Mouse (Mus musculus) layer of hippocampus, adult 11-12 months (tissue): Measurements from ENCODE around the gene Rph3al.

Source experiments
- DNase-seq: peaks from one replicate; pipeline ENCODE4 v3.0.0; 2022; ENCODE audit warnings: low spot score

Gene Rph3al

DNA sequence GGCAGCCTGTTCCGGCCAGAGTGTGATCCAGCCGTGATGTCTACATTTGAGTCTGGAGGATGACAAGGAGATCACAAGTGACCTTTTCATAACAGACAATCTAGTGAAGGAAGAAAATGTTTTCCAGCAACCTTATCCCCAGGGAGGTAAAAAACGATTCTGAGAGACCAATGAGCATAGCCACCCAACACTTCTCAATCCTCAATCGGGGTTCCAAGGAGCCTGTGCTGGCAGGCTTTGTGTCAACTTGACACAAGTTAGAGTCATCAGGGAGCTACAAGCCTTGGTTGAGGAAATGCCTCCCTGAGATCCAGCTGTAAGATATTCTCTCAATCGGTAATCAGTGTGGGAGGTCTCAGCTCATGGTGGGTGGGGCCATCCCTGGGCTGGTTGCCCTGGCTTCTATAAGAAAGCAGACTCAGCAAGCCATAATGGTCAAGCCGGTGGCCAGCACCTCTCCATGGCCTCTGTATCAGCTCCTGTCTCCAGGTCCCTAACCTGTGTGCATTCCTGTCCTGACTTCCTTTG, at the start of gene Rph3al:
Gene Rph3al (minus strand): TSS at position 51 of the 528 bp plus-strand sequence.
- DNase-seq, result no peak

- DNase-seq, result peak; percentile 44
These were observed 47.7 kb upstream of the Rph3al start for GRCm38 (mm10) chr11:75985948-75986347.

DNA sequence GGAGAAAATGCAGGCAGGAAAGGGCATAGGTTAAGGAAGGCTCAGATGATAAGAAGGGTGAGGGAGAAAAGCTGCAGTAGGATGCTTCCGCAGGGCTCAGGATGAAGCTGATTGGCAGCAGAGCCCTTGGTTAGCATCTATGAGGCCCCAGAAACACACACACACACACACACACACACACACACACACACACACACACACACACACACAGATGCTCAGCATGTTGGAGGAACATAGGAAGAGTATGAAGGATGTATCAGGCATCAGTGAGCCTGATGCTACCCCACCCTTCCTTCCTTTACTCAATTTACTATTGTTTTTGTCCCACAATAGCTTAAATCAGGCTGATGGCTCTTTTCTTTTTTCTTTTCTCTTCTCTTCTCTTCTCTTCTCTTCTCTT, 46.4 kb upstream of the Rph3al start:
- DNase-seq, result no peak

DNA sequence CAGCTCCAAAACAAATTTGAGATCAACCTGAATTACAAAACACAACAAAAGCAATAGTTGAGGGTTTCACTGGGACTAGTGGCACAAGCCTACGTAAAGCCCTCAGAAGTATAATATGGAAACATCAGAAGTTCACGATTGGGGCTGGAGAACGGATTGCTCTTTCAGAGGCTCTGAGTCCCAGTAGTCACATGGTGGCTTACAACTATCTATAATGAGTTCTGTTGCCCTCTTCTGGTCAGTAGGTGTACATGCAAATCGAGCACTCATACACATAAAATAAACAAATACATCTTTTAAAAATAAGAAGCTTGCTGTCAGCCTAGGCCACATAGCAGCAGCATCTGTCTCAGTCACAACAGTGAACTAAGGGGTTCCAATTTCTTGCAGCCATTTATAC, 45.0 kb upstream of the Rph3al start:
- DNase-seq, result no peak

- no peak for DNase-seq
These were observed 42.2 kb upstream of the Rph3al start for GRCm38 (mm10) chr11:75980413-75980812.

- no peak for DNase-seq
These were observed 39.8 kb upstream of the Rph3al start for GRCm38 (mm10) chr11:75978051-75978450.

GRCm38 (mm10) chr11:75976748-75977147, 38.5 kb upstream of the Rph3al start:
- no peak for DNase-seq

DNA sequence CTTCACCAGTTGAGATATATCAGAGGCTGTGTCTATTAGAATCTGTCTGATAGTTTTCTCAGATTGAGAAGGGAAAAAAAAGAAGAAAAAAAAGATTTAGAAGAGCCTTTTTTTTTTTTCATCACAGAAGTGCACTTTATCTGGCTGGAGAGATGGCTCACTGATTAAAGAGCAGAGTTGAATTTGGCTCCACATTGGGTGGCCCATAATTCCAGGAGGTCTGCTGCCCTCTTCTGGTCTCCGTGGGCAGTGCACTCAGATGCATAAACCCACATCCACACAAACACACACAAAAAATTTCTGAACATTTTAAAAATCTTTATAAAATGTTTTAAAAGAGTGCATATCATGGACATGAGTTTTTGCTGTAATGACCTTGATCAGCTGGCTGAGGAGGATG, 35.8 kb upstream of the Rph3al start:
- no peak for DNase-seq

GRCm38 (mm10) chr11:75972916-75973567, 34.8 kb upstream of the Rph3al start:
- DNase-seq, result no peak

DNA sequence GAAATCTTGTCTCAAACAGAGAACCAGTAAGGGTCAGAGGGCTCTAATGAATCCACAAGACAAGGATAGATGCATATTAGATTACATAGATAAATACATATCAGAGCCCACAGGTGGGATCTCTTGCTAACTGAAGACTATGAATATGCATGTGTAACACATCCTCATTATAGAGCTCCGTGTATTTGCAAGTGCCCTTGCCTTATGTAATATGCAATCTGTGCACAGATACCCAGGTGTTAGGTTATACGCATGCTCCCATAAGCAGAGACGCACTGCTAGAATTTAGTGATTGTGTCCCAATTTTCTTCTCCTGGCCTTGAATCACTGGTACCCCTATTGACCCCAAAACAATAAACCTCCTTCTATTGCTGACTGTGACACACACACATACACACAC, 34.0 kb upstream of the Rph3al start:
- DNase-seq, result no peak

DNA sequence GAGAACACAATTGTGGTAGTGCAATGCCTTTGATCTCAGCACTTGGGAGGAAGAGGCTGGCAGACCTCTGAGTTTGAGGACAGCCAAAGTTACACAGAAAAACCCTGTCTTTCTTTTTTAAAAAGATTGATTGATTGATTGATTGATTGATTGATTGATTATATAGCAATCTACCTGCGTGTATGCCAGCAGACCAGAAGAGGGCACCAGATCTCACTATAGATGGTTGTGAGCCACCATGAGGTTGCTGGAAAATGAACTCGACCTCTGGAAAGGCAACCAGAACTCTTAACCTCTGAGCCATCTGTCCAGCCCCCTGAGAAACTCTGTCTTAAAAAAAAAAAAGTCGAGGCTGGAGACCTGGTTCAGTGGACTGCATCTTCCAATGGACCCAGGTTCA, 32.4 kb upstream of the Rph3al start:
- DNase-seq, result no peak

GRCm38 (mm10) chr11:75968761-75969160, 30.5 kb upstream of the Rph3al start:
- no peak for DNase-seq

DNA sequence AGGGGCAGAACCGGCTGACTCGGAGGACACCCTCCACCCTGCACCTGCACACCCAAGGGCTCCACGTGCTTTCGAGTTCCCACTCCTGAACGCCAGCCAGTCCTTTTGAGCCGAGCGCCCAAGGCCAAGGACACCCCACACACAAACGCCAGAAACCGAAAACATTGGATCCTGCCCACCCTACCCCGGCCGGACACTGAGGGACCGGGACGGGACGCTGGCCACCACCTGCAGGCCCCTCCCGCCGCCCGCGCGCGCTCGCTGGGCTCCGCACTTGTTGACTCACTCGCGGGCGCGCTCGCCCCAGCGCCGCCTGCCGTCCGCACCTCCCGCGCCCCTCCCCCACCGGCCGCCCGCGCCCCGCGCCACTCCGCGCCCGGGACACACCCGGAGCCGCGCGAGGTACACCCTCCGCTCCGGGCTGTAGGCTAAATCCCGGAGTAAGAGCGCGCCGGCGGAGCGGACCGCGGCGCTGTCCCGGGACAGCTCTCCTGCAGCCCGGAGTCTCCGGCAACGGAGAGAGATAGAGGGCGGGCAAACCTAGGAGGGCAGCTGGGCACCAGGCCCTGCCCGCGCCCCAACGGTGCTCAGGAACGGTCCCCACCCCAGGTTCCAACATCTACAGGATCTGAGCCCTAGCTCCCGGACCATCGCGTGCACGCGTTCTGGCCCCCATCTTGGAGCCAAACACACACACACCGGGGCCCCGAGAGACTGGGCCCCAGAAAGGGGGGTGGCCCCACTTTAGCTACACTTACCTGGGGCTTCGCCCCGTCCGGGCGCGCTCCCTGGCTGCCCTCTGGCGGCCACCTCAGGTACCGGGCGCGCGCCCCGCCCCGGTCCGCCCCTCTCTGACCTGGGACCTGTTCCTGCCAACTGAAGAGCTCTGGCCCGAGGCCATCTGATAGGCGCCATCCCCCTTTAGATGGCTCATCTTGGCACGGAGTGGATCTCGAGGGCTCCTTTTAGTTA, 28.5 kb upstream of the Rph3al start:
- peak; percentile 58 for DNase-seq

DNA sequence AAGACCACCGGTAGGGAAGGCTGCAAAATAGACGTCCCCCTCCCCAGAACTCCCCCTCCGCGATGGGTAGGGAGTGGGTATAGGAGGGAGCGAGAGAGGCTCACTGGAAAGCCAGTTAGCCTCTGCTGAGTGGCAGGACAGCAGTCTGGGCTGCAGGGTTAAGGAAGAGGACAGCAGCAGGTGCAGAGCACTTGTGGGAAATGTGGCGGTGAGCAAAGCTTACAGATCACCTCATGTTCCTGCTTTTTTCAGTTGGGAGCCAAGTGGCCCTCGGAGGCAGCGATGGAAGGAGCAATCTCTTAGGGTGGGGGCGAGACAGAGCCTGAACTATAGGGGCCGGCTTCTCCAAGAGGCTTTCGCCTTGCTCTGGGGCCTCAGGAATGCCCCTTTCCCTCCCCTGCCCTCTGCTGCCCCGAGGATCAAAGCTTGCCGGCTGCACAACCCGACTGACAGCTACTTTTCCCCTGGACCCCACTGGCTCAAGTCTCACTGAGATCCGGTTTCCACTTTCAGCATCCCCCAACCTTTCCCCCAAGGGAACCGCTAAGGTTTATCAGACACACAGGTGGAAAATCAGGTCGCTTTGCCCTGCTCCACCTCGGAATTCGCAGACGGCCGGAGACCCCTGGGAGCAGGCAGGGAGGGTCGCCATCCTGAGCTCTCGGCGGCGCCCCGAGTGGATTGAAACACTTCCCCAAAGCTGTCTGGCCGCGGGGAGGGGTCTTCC, 27.6 kb upstream of the Rph3al start:
- DNase-seq, result no peak

- no peak for DNase-seq
These were observed 26.2 kb upstream of the Rph3al start for GRCm38 (mm10) chr11:75964476-75964730.

- no peak for DNase-seq
These were observed 25.7 kb upstream of the Rph3al start for GRCm38 (mm10) chr11:75963730-75964475.

DNA sequence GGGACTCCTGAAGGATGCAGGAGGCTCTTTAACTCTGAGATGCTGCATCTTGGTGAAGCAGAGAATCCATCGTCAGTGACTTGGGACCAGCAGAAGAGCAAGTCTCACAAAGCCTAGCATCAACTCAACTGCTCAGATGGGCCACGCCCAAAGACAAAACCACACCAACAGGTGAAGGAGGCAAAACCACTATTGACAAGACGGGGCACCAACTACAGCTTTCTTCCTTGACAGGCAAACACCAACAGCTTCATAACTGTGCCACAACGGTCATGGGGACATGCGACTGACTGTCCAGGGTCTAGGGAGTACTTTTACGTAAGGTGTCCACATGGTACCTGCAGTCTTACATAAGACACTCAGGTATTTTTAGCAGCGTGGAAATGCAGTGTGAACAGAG, 23.6 kb upstream of the Rph3al start:
- DNase-seq, result no peak

GRCm38 (mm10) chr11:75957124-75957832, 19.0 kb upstream of the Rph3al start:
- no peak for DNase-seq

GRCm38 (mm10) chr11:75956651-75957050, 18.4 kb upstream of the Rph3al start:
- DNase-seq, result no peak

DNA sequence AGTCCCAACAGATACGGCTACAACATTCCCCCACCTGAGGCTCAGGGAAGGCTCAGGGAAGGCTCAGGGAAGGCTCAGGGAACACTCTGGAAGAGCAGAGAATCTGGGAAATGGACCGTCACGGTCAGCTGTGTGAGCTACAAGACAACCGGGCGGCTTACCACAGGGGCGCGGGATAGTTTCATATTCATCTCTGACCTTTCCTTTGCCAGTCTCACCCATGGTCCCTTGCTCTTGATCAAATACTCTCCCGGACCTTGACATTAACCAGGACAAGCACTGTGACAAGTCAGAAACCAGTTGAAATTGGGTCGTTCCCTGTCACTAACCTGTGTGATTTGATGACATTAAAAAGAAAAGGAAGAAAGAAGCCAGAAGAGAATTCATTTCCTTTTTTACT, 16.7 kb upstream of the Rph3al start:
- DNase-seq, result no peak

DNA sequence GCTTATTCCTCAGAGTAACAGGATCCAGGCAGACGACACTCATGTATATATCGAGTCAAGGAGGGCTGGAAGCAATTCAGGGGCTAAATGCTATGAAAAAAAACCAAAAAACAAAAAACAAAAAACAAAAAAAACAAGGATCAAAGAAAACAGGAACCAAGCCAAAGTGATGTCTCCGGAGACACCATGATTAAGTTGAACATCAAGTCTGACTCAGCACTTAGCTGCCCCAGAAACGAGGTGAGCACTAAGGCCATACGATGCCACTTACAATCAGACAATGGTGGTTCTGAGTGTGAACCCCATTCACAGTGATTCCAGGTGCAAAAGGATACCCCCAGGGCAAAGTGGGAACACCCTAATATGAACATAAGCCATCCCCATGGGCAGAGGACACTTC, 13.7 kb upstream of the Rph3al start:
- no peak for DNase-seq
